Mouse (Mus musculus): Measurements from ENCODE around the gene Col15a1. TPM values are rescaled to one million over a fixed set of nuclear protein-coding genes. Genes with fewer than 3 reads are reported as not detected.
A peak's percentile ranks its signal among the peaks of the same experiment; 100 is the strongest.

Col15a1 gene
- total RNA-seq, 2 experiments from 2014 or later = 0.04 TPM; not detected in 1

DNA sequence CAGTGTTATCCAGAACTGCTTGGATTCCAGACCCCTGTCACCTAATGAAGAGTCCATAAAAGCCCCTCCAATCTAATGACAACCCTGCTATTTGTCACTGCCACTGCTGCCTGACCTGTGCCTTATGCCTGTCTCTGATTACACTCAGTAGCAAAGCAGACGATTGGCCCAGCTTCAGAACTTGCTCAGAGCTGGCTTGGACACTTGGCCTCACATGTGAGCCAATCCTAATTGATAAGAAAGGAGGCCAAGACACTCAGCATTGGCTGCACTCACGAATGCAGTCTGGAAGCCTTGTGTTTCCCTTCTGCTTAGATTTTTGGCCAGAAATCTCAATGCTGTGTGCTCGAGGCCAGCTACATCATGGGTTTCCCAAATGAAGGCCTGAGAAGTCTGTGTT lies 87.6 kb downstream of the Col15a1 start:
- no peak for ATAC-seq (ENCODE audit: poor library complexity, severe bottlenecking)

DNA sequence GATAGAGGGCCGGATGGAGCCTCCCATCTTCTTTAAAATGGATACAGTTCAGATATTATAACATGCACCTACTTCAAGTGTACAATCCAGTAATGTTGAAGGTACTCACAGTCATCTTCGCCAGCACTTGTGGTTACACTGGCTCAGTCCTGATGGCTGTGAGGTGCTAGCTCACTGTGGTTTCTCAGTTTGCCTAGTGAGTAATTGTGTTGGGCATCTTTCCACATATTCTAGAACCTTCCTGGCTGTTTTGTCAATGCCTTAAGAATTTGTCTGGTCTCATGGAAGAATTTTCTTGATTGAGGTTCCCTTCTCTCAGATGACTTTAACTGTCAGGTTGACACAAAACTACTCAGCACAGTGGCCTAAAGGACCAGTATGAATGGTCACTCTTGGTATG lies 92.7 kb downstream of the Col15a1 start:
- ATAC-seq (ENCODE audit: poor library complexity, severe bottlenecking) = no peak

DNA sequence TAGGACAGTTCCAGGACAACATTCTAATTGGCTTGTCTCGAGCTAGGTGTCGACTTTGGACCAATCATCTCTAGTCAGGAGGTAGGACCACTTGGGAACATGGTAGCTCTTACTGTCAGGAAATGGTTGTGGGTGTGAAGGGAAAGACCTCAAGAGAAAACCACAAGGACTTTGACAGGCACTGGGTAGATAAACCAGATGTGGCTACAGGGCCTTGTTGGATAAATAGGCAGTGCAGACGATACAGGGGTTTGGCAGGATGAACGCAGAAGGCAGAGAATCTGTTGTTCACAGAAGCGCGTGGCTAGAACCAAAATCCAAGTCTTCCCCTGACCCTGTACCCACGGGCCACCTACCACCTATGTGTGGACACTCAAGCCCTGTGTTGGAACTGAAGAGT lies 94.6 kb downstream of the Col15a1 start:
- no peak for ATAC-seq (ENCODE audit: poor library complexity, severe bottlenecking)

DNA sequence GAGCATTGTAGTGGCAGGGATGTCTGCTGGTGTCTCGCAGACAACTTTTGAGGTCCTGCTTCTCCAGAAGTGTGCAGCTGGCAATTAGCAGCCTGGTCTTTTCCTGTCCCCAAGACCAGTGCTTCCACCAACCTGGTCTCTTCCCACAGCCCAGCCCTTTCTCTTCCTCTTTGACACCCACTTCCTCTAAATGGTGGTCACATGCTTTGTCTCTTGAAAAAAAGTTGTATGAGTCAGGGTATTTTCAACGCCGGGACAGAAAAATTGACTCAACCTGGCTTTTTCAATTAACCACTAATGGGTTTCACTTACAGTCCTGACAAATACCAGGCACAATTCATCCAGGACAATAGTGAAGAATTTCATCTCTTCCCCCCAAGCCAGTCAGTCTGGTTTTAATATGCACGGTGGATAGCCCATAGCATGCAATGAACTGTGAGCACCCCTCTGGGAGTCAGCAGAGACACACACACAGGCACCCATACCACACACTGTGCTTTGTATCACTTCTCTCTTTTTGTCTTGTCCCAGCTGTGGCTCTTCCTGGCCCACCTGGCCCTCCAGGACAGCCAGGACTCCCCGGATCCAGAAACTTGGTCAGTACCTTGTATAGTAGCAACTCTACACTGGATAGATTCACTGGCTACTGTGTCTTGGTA lies 95.5 kb downstream of the Col15a1 start:
- peak; percentile 92 for ATAC-seq (ENCODE audit: poor library complexity, severe bottlenecking)

DNA sequence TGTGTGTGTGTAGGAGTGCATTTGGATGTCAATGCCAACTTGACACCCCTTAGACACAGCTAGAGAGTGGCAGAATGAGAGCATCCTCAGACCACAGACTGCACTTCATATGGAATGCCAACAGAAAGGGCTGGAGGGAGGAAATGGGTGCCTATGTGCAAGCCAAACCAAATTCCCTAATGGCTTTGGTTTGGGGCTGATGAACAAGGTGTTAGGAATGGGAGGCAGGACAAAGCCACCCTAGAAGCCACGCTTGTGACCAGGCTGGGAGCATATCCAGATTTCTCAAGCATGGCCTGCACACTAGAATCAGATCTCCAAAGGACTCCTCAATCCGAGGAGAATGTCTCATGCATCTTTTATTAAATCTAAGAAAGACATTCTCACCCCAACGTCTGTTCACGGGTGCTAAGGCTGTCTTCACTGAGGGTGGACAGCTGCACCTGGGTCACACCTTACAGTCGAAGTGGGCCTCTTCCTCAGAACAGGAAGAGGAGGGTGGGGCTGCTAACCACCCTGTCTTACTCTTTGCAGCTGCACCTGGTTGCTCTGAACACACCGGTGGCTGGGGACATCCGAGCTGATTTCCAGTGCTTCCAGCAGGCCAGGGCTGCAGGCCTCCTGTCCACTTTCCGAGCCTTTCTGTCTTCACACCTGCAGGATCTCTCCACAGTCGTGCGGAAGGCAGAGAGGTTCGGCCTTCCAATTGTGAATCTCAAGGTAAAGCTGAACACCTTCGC lies 102.1 kb downstream of the Col15a1 start:
- ATAC-seq (ENCODE audit: poor library complexity, severe bottlenecking) = peak; percentile 31

DNA sequence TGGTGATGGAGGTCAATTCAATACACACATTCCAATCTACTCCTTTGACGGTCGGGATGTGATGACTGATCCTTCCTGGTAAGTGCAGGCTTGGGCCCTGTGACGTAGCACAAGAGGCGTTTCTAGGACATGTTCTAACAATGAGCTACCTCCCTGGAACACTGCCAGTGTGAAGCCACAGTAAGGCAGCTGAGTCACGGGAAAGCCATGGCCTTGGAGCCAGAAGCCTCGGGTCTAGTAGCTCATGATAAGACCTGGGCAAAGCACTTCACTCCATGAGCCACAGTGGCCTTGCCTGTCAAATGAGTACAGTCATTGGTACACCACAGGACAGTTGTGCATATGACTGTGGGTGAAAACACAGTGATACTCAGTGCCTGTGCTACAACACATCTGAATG lies 102.9 kb downstream of the Col15a1 start:
- no peak for ATAC-seq (ENCODE audit: poor library complexity, severe bottlenecking)

DNA sequence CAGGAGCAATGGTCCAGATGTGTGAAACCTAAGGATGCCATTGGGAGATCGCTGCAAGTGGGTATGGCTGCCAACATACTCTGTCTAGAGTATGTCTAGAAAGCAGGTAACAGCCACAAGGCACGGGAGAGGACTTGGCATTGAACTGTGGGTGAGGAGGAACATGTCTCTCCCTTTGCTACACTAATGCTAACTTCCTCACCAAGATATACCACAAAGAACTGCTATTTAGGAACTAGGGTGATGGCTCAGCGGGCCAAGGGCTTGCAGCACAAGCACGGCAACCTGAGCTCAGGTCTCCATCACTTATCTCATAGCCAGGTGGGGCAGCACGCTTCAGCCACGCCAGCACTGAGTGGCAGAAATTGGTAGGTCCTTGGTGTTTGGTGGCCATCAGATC lies 103.5 kb downstream of the Col15a1 start:
- peak; percentile 61 for ATAC-seq (ENCODE audit: poor library complexity, severe bottlenecking)

DNA sequence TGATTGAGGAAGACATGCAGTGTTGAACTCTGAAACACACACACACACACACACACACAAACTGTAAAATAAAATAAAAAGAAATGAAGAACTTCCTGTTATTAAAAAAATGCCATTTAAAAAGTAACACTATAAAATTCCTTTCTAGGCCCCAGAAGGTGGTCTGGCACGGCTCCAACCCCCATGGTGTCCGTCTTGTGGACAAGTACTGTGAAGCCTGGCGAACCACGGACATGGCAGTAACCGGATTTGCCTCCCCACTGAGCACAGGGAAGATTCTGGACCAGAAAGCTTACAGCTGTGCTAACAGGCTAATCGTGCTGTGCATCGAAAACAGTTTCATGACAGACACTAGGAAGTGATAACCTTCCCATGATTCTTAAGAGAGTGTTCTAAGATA lies 104.0 kb downstream of the Col15a1 start:
- no peak for ATAC-seq (ENCODE audit: poor library complexity, severe bottlenecking)

DNA sequence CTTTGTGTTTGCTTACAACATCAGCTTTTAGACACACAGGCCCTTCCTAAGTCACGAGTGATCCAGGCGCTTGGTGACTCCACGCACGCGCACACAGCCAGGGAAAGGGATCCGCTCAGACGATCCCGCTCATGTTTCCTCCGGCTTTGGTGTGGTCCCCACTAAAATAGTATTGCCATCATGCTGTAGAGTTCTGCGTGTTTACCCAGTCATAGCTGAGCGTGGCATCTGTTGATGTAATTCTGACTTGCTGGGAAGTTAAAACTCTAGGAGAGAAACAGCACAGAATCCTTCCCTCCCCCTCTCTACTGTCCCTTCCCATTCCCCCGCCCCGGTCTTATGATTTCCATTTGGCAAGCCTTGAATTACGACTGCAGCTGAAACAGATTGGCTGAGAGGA lies 104.7 kb downstream of the Col15a1 start:
- ATAC-seq (ENCODE audit: poor library complexity, severe bottlenecking) = no peak

DNA sequence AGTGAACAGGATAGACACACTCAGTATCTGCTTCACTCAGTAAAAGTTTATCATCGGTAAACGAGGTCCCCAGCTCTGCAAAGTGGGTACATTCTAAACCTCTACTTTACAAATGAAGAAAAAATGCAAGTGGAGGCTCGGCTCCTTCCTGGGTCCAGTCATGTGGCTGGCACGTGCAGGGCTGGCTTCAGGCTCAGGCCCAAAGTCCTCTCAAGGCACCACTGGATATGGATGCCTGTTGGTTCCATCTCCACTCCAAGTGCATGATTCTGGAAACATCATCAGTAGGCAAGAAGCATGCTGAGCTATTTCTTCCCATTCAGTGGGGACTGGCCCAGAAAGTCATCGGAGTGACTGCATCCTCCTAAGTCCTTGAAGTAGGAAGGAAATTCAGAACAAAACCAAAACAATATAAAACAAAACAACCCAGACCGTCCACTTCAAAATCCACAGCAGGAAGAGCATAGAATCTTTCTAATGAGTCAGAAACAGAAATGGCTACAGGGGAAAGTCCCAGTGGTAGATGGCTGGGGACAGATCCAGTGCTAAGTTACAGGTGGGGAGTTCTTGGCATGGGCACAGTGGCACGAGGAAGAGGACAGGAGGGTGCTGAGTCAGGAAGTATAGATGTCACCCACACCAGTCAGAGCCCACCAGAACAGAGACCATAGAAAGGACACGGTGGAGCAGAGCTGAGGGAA lies 105.9 kb downstream of the Col15a1 start:
- ATAC-seq (ENCODE audit: poor library complexity, severe bottlenecking) = no peak

DNA sequence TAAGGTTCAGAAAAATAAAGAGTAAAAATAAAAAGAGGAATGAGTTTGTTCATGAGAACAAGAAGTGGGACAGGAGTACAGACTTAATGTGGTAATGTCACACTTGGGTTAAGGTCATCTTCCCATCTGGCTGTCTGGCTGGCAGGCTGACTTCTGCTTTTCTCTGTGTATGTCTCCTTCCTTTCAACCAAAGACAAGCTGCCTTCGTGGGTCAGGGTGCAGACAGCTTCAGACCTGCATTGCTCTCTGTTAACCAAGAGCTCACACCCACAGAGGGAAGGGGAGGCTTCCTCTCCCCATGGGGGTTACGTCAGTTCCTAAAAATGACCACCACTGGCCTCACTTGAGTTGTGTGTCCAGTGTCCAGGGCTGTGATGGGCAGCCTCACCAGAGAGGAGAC lies 107.5 kb downstream of the Col15a1 start:
- ATAC-seq (ENCODE audit: poor library complexity, severe bottlenecking) = peak; percentile 75

DNA sequence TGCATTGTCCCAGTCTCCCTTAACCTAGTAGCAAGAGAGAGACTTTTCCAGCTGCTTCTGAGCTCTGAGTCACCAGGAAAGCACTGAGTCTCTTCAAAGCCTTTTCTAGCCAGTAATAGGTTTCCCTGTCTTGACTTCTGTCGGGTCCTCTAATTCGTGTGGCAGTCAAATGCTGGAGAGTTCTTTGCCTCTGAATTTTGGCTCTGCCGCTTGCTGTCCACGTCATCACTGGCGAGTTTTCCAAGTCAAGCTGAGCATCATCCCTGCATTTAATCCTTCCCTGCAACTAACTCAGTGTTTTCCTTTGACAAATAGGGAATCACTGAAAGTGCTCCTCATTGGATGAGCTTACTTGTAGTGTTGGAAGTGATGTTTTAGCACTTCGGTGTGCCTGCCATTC lies 108.5 kb downstream of the Col15a1 start:
- no peak for ATAC-seq (ENCODE audit: poor library complexity, severe bottlenecking)

DNA sequence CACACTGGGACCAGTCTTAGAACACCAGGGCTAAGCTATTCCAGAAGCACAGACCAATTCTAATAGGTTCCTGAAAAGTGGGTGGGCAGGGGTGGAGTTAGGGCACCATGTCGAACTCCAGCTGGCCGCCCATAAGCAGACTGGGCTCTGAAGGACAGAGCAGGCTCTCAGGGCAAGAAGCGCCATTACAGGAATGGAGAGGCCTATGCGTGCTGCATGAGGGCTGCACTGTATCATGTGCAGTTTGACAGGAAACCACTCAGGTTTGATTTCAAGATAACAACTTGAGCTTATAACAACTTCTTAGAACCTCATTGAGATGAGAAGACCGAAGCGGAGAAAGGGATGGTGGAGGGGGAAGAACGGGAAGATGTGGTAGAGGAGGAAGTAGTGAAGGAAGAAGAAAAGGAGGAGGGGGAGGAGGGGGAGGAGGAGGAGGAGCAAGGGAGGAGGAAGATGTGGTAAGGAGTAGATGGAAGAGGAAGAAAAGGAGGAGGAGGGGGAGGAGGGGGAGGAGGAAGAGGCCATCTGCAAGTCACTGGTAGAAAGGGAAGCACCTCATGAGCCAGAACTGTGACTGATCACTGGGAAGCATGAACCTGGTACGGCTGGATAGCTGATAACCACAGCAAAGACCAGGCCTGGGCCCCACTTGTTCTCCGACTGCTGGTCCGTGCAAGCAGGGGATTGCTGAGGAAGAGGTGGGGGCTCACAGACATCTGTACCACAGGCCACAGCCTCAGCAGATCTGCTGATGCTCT lies 111.8 kb downstream of the Col15a1 start:
- ATAC-seq (ENCODE audit: poor library complexity, severe bottlenecking) = peak; percentile 48

DNA sequence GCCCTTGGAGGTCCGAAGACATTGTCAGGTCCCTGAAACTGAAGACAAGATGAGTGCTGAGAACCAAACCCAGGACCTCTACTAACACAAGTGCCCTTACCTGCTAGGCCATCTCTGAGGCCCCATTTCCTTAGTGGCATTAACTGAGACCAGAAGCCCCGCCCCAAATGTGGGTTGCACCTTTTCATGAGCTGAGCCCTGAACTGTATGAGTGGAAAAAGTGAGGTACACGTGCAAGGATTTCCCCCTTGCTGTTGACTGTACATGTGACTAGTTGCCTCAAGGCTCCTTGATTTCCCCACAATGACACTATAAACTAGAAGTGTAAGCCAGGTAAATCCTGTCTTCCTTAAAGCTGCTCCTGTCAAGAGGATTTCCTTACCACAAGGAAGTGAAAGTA lies 114.4 kb downstream of the Col15a1 start:
- peak; percentile 30 for ATAC-seq (ENCODE audit: poor library complexity, severe bottlenecking)

DNA sequence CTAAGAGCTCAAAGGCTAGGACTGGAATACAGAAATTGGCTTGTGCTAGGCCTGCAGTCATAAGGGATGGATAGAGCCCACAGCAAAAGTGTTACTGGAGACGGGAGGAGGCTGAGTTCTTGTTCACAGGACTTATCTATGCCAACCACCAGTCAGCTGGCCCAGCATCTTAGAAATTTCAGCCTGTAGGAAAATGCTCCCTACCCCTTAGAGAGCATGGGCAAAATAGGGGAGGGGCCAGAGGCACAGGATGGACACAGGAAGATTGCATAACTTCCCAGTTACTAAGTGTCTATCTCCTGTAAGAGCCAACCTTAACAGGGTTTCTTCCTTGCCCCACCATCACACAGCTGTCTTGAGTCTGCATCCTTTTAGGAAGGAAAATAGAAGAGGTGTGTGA lies 116.2 kb downstream of the Col15a1 start:
- 0 out of 2 replicates have a peak, but pooled peaks have one; percentile 11 for ATAC-seq (ENCODE audit: poor library complexity, severe bottlenecking)

DNA sequence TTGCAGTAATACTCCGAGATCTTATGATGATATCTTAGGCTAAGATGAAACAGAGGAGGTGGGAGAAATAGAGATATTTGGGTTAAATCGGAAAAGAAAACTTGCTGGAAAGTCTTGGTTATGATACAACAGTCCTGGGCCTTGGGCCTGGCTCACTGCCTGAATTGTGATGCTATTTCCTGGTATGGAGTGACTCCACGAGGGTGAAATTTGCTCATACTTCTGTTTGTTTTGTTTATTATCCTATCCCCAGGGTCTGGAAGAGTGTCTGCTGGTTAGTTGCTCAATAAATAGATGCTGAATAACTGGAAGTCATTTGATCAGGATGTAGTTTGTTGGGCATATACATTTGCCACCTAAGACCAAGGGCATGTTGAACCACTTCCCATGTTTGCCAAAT lies 119.8 kb downstream of the Col15a1 start:
- no peak for ATAC-seq (ENCODE audit: poor library complexity, severe bottlenecking)

DNA sequence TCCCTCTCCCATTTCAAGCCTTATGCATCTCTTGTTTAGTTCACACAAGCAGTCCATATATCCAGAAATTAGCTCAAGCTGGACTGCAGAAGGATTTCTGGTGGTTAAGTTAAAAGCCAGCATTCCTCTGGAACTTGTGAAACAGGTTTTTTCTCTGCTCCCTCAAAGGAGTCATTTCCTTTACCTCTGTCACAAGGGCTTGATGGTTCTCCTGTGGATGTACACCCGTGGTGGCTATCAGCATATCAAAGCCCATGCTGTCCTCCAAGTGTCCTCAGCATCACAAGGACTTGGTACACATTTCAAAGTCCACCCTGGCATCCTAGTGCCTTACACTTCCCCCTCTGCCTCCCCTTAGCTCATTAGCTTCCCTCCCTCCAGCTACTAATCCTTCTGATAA lies 121.3 kb downstream of the Col15a1 start:
- ATAC-seq (ENCODE audit: poor library complexity, severe bottlenecking) = no peak

DNA sequence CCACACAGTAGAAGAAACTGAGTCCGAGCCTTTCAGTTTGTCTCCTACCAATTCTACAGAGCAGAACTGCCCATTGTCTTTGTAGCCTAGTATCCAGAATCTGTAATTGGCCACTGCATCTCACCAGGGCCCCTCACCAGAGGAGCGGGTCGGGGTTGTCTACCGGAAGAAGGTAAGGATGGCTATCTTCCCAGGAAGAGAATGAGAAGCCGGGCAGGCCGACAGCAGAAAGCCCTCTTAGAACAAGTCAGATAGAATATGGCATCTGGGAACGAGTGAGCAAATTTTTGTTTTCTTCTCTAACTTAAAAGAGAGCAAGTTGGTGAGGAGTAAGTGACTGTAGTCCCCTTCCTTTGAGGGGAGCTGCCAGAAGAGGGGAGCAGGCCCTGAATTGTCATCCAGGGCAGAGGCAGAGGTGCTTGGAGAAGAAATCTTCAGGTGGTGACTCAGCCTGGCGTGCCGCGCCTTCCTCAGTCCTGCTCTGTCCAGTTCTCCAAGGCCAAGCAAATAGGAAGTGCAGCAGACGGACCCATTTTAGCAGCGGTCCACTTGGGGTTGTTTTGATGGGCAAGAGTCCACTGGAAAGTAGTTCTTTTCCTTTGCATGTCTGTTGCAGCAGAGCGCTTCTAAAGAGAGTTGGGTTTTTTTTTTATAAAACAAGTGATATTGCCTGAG lies 122.6 kb downstream of the Col15a1 start:
- no peak for ATAC-seq (ENCODE audit: poor library complexity, severe bottlenecking)

DNA sequence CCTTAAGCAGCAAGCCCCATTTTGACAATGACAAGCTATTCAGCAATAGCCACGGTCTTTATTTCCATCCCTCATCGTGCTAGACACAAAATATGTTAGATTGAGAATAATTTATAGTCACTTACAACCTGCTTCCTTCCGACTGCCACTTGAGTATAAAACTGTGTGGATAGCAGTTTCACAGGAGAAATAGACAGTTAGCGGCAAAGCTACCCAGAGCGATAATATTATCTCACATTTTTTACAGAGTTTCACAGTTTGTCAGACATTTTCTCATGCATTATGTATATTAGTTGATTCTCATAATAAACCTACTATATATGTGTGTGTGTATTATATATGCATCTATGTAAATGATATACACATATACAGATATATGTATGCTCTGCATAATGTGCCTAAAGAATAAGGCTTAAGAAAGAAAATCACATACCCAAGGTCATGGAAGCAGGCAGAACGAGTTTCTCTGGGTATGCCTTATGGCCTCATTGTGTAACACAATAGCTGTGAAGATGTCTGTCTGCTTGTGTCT lies 124.9 kb downstream of the Col15a1 start:
- ATAC-seq (ENCODE audit: poor library complexity, severe bottlenecking) = no peak

DNA sequence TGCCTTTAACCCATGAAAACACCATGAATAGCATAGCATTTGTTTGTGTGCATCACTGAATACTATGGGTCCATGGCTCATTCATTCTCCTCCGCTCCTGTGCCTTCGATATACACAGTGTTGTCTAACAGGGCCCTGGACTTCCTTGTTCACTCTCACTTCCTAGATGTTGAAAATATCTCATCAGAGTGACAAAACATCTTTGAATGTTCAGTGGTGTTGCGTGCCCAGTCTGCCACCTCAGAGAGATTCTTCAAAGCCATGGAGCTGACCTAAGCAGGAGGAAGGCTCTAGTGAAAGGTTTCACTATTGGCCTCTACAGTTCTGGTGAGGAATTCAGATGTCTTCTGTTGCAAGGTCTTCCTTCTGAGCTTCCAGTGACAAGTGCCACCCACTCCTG lies 125.6 kb downstream of the Col15a1 start:
- ATAC-seq (ENCODE audit: poor library complexity, severe bottlenecking) = peak; percentile 92
